Mouse (Mus musculus) liver, adult 2 months (tissue): ENCODE measurements at regions not wholly inside any gene's neighbourhood (a gene's known extent, or its start where the extent isn't known, plus 50 kb on each side); places are given as distances from the start of the nearest gene placed in this dataset.

ENCODE experiments used
- DNase-seq: peaks from one replicate; pipeline ENCODE4 v3.0.0-alpha.2; 2011; ENCODE audit warnings: low read depth, low spot score; ENCODE audit errors: extremely low read depth
- H3K27ac ChIP-seq: fragments of 200-500 bp; replicated peaks from 2 replicates; pipeline ENCODE4 v1.5.1; 2012; ENCODE audit warnings: low read depth, mild to moderate bottlenecking, control low read depth, inconsistent platforms, low read length; ENCODE audit not compliant: insufficient read depth
- H3K27me3 ChIP-seq: fragments of 200-500 bp; 2 replicates; pipeline ENCODE4 v1.6.1; 2012; ENCODE audit warnings: mild to moderate bottlenecking, moderate library complexity, low read length, inconsistent platforms; ENCODE audit not compliant: control insufficient read depth, insufficient read depth
- H3K36me3 ChIP-seq: fragments of 200-500 bp; 2 replicates; pipeline ENCODE4 v1.6.1; 2012; ENCODE audit warnings: low read length, inconsistent platforms; ENCODE audit not compliant: control insufficient read depth, insufficient read depth
- H3K4me1 ChIP-seq: fragments of 200-500 bp; 2 replicates; pipeline ENCODE4 v1.6.1; 2011; ENCODE audit warnings: low read length; ENCODE audit not compliant: control insufficient read depth, insufficient read depth
- H3K4me3 ChIP-seq: fragments of 200-500 bp; 2 replicates; pipeline ENCODE4 v1.5.1; 2011; ENCODE audit warnings: low read depth, mild to moderate bottlenecking, control low read depth, low read length, moderate library complexity; ENCODE audit not compliant: insufficient read depth
- H3K79me2 ChIP-seq: fragments of 200-500 bp; 2 replicates; pipeline ENCODE4 v1.6.1; 2012; ENCODE audit warnings: inconsistent platforms, mild to moderate bottlenecking, low read length, moderate library complexity; ENCODE audit not compliant: control insufficient read depth, insufficient read depth
- H3K9ac ChIP-seq: fragments of 200-500 bp; 2 replicates; pipeline ENCODE4 v1.6.1; 2012; ENCODE audit warnings: low read depth, mild to moderate bottlenecking, control low read depth, inconsistent platforms, low read length
- CTCF ChIP-seq: fragments of 200-500 bp; IDR thresholded peaks from 2 replicates; pipeline ENCODE4 v1.5.1; 2011; ENCODE audit warnings: low read depth, low read length, control low read depth
- POLR2A ChIP-seq: fragments of 200-500 bp; IDR thresholded peaks from 2 replicates; pipeline ENCODE4 v1.6.1; 2011; ENCODE audit warnings: low read length, control low read depth; ENCODE audit not compliant: insufficient read depth; ENCODE audit errors: extremely low read depth
- WGBS: fragments of 180-500 bp; shearing (Covaris S2); methylation state at CpG from one replicate; pipeline ENCODE4 v1.1.7; 2018; 5-methylcytosine and 5-hydroxymethylcytosine counted together

DNA sequence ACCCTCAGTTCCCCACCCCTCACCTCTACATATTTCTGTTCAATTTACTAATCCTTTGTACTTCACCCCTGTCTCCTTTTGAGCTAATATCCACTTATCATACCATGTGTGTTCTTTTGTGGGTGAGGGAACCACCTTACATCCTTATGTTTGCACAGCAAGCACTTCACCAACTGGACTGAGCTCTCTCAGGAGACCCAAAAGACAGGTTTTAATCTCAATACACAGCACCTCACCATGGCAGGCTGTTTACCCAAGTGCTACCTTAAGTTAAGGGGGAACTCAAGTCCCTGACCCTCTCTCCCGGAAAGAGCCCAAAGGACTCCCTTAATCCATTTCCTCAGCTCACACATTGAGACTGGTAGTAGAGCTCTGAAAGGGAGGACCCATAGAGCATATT is 62.3 kb upstream of the Agr3 start:
- Histone ChIP-seq H3K9ac (no peak overlapping the region), H3K4me3 (no peak overlapping the region), H3K27me3 (no peaks in the 10 kb centered on the region), H3K27ac (no peak overlapping the region), H3K4me1 (no peaks in the 10 kb centered on the region), H3K79me2 (no peaks in the 10 kb centered on the region), H3K36me3 (no peaks in the 10 kb centered on the region)
- TF ChIP-seq POLR2A (no peak), CTCF (no peak)
- DNase-seq, result no peak
- 100% methylated on average over 1 of the region's 1 CpGs for WGBS

DNA sequence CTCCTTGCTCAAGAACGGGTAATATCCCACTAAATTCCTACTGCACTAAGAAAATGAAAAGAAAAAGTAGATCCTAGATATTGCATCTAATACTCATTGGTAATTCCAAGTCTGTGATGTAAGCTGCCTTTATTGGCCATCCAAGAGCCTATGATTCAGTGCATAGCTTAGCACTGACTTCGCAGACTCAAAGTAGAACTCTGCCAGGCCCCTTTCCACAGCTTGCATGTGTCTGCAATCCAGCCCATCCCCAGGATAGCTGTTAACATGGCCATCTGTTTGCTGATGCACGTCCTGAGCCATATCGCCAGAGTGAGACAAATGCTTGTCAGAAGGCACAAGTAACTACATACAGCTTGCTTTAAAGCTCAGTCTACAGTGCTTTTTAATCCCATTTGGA is 72.3 kb upstream of the Agr3 start:
- no peaks in the 10 kb centered on the region for H3K79me2 ChIP-seq
- DNase-seq, result no peak
- no peak for TF ChIP-seq CTCF
- no peak for TF ChIP-seq POLR2A
- no peak overlapping the region for H3K4me3 ChIP-seq
- no peak overlapping the region for H3K9ac ChIP-seq
- no peak overlapping the region for H3K27ac ChIP-seq
- no peaks in the 10 kb centered on the region for H3K27me3 ChIP-seq
- H3K36me3 ChIP-seq, result no peaks in the 10 kb centered on the region
- WGBS, result 89% methylated on average over 4 of the region's 4 CpGs
- no peaks in the 10 kb centered on the region; the same call in 1 of the 2 replicates for H3K4me1 ChIP-seq

DNA sequence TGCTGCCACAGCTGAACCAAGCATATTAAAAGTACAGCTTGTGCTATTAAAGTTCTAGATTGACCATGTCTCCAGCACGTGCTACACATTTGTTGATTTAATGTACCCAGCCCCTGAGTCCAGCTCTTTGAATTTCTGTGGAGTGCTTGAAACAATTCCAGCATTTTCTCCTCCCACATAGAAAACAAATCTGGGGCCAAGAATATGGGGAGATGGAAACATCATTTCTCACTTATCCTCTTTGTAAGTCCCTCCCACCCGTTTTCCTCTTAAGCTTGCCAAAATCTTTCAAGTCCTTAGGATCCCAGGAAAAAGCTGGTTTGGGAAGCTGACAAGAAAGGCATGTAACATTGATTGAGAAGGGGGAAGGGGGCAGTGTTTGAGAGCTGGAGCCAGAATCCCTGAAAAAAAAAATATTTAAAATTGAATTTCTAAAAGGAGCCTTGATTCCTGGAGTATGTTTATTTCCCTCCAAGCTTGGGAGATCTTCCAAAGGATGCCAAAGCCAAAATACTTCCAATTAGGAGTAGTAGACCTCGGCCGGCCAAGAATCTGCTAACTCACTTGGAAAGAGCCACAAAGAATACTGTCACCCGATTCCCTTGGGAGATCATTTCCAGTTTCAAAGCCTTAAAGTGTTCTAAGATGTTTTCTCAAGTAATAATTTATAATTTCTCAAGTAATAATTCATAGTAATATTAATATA is 78.4 kb upstream of the Agr3 start:
- Histone ChIP-seq H3K36me3 (no peaks in the 10 kb centered on the region), H3K4me1 (no peaks in the 10 kb centered on the region; the same call in 1 of the 2 replicates), H3K79me2 (no peaks in the 10 kb centered on the region), H3K27ac (no peak overlapping the region), H3K4me3 (no peak overlapping the region), H3K9ac (no peak overlapping the region), H3K27me3 (no peaks in the 10 kb centered on the region)
- 71% methylated on average over 5 of the region's 5 CpGs for WGBS
- no peak for TF ChIP-seq POLR2A
- TF ChIP-seq CTCF, result no peak
- DNase-seq, result peak; percentile 62

DNA sequence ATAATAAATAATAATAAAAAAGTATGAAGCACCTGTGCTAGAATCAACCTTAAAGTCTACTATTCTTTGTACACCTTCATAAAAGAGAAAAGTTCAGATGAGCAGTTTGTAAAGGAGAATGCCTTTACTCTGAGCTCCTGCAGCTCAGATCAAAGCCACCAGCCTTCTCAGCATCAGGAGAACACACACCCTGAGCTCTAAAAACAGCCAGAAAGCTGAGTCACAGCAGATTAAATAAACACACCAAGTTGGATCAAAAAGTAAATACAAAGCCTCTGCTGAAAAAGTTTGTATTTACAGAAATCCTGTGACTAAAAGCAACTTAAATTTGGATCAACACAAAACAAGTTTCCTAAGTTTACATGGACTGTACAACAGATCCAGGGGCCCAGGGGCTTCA is 88.5 kb upstream of the Agr3 start:
- no peak for TF ChIP-seq POLR2A
- no peak for TF ChIP-seq CTCF
- no peak overlapping the region for H3K9ac ChIP-seq
- no peaks in the 10 kb centered on the region for H3K36me3 ChIP-seq
- no peaks in the 10 kb centered on the region for H3K27me3 ChIP-seq
- no peak overlapping the region for H3K4me3 ChIP-seq
- no peaks in the 10 kb centered on the region for H3K4me1 ChIP-seq
- peak; percentile 16 for DNase-seq
- H3K79me2 ChIP-seq, result no peaks in the 10 kb centered on the region
- no peak overlapping the region for H3K27ac ChIP-seq

DNA sequence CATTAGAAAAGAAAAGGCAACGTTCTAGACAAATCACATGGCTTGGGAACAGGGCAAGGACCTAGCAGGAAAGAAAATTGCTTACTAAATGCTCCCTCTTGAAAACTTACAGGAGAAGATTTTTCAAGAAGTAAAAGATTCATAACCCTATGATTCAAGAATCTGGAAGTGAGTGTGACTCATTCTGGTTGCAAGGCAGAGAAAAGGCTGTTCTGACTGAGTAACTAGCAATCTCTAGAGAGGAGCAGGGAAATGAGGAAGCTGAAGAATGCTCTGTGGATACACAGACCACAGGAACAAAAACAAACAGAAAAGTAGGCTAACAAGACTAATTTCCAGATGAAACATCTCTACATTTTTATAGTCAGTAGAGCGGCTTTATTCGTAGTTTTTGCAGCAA is 92.1 kb upstream of the Agr3 start:
- Histone ChIP-seq H3K27me3 (no peaks in the 10 kb centered on the region), H3K79me2 (no peaks in the 10 kb centered on the region), H3K9ac (no peak overlapping the region), H3K4me1 (no peaks in the 10 kb centered on the region), H3K36me3 (no peaks in the 10 kb centered on the region), H3K4me3 (no peak overlapping the region), H3K27ac (no peak overlapping the region)
- TF ChIP-seq POLR2A (no peak), CTCF (no peak)
- DNase-seq, result peak; percentile 24
- WGBS, result 72% methylated on average over 3 of the region's 3 CpGs

DNA sequence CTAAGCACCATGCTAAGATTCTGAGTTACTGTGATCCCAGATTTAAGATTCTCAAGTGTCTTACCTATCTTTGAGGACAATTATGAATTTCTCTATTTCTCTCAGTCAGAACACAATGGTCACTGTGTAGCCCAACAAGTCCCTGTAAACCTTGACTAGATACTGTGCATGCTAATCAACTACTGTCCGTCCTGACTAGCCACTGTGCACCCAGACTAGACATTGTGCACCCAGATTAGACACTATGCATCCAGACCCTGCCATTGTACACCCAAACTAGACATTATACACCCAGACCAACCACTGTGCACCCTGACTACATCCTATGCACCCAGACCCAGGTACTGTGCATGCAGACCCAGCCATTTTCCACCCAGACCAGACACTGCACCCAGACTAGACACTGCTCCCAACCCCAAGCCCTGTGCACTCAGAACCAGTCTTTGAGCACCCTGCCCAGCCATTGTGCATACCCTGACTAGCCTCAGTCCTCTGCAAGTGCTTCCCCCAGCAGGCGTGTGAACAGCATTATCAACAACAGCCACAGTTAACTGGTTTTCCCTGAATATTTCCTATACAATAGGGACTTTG is 93.4 kb upstream of the Agr3 start:
- Histone ChIP-seq H3K27ac (no peak overlapping the region), H3K4me3 (no peak overlapping the region), H3K27me3 (no peaks in the 10 kb centered on the region), H3K79me2 (no peaks in the 10 kb centered on the region), H3K4me1 (no peaks in the 10 kb centered on the region), H3K9ac (no peak overlapping the region), H3K36me3 (no peaks in the 10 kb centered on the region)
- no peak for DNase-seq
- no peak for TF ChIP-seq POLR2A
- TF ChIP-seq CTCF, result no peak
- 95% methylated on average over 2 of the region's 2 CpGs for WGBS
